Mouse (Mus musculus) limb, embryonic 11.5 days (tissue): ENCODE measurements around the gene Dcdc2c. TPM values are rescaled to one million over a fixed set of nuclear protein-coding genes. Genes with fewer than 3 reads are reported as not detected.

Source experiments
- ATAC-seq: fragments of 200-750 bp; cut with Nextera tagmentation; 2 replicates; pipeline ENCODE4 v1.8.0; 2017; ENCODE audit warnings: low read depth; ENCODE audit not compliant: insufficient number of reproducible peaks, low FRiP score, low TSS enrichment
- DNase-seq: peaks from one replicate; pipeline ENCODE4 v3.0.0-alpha.2; 2015; ENCODE audit warnings: low spot score
- H3K27ac ChIP-seq: fragments of 300-500 bp; sonication (generic); replicated peaks from 2 replicates; pipeline ENCODE4 v1.5.1; 2014; ENCODE audit warnings: low read depth, mild to moderate bottlenecking, low read length
- H3K27me3 ChIP-seq: fragments of 300-500 bp; sonication (generic); 2 replicates; pipeline ENCODE4 v1.6.1; 2014; ENCODE audit warnings: mild to moderate bottlenecking, low read length, mixed read lengths; ENCODE audit not compliant: control insufficient read depth, insufficient read depth
- H3K36me3 ChIP-seq: fragments of 300-500 bp; sonication (generic); 2 replicates; pipeline ENCODE4 v1.6.1; 2014; ENCODE audit warnings: mild to moderate bottlenecking, low read length, moderate library complexity, mixed read lengths; ENCODE audit not compliant: control insufficient read depth, insufficient read depth
- H3K4me1 ChIP-seq: fragments of 300-500 bp; sonication (generic); 2 replicates; pipeline ENCODE4 v1.6.1; 2014; ENCODE audit warnings: low read length, mixed read lengths; ENCODE audit not compliant: control insufficient read depth, insufficient read depth
- H3K4me2 ChIP-seq: fragments of 300-500 bp; sonication (generic); 2 replicates; pipeline ENCODE4 v1.6.1; 2014; ENCODE audit warnings: low read depth, mild to moderate bottlenecking, moderate library complexity; ENCODE audit not compliant: severe bottlenecking
- H3K4me3 ChIP-seq: fragments of 300-500 bp; sonication (generic); 2 replicates; pipeline ENCODE4 v1.5.1; 2014; ENCODE audit warnings: low read depth, low read length
- H3K9ac ChIP-seq: fragments of 300-500 bp; sonication (generic); 2 replicates; pipeline ENCODE4 v1.6.1; 2014; ENCODE audit warnings: mild to moderate bottlenecking, low read length
- H3K9me3 ChIP-seq: fragments of 300-500 bp; sonication (generic); 2 replicates; pipeline ENCODE4 v1.6.1; 2016; ENCODE audit warnings: low read length; ENCODE audit not compliant: control insufficient read depth
- WGBS: fragments of 180-500 bp; shearing (Covaris S2); extraction: QIAGEN DNeasy Blood & Tissue Kit; methylation state at CpG from one replicate; pipeline ENCODE4 v1.1.7; 2014; 5-methylcytosine and 5-hydroxymethylcytosine counted together
- polyA plus RNA-seq: library from polyadenylated mRNA; unstranded; fragments of >200 nt; fragmentation: Nextera tagmentation; extraction: Ambion mirVana; gene quantifications from 2 replicates; pipeline ENCODE4 v1.2.1, GENCODE M21; 2014

Gene Dcdc2c
- polyA plus RNA-seq, 1 experiment from 2014 or later, result not detected

DNA sequence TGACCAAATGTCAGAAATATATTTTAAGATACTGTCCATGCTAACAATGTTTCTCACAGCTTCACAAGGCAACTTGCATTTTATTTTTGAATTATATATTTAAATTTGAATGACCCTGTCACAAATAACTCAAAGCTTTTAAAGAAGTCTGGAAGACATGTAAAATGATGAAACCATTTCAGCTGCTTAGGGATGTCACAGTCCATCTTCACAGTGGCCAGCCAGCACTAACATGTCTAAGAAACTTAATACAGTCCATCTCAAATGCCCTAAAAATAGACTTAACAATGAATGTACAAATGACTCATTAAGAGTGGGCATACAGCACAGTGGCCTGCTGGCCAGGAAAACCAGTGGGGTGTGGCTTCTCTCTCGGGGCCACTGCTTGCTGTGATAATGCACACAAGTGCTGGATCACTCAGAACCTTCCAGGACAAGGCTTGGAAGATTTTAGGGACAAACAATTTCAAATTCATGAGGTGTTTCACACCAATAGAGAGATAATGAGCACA, 37.9 kb downstream of the Dcdc2c start:
- 54% methylated on average over 1 of the region's 1 CpGs for WGBS
- no peak for DNase-seq
- ATAC-seq, result no peak
- H3K27me3 ChIP-seq, result no peaks in the 10 kb centered on the region
- H3K9ac ChIP-seq, result no peak overlapping the region
- no peak overlapping the region for H3K4me2 ChIP-seq
- H3K9me3 ChIP-seq, result no peaks in the 10 kb centered on the region
- H3K27ac ChIP-seq, result no peak overlapping the region
- no peak overlapping the region for H3K4me3 ChIP-seq
- H3K4me1 ChIP-seq, result no peaks in the 10 kb centered on the region
- H3K36me3 ChIP-seq, result no peaks in the 10 kb centered on the region

DNA sequence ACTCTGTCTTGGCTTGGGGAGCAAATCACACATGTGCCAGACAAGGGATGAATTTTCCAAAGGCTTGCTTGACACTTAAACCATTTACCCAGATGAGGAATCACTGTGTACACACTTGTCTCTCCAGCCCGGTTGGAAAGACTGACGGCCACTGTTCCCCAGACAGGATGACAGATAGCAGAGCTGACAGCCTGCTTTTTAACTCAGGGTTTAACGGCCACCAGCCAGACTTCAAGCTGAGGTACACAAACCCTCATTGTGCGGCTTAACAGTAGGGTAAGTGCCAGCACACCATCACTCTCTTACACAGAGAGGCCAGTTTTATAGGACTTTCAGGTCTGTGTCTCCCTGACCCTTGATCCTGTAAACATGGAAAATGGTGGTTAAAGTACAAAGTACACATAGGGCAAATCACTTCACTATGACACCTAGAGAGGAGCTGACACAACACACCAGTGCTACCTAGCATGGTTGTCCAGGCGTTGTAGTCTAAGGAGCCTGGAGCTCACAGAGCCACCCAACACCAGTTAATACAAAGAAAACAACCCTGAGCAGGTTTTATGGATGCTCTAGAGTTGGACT, 42.4 kb downstream of the Dcdc2c start:
- H3K27ac ChIP-seq, result no peak overlapping the region
- no peak overlapping the region for H3K4me2 ChIP-seq
- H3K27me3 ChIP-seq, result no peaks in the 10 kb centered on the region
- H3K36me3 ChIP-seq, result no peaks in the 10 kb centered on the region
- ATAC-seq, result no peak
- no peak overlapping the region for H3K9ac ChIP-seq
- WGBS, result 25% methylated on average over 5 of the region's 5 CpGs
- H3K4me1 ChIP-seq, result no peaks in the 10 kb centered on the region
- H3K9me3 ChIP-seq, result no peaks in the 10 kb centered on the region
- no peak overlapping the region for H3K4me3 ChIP-seq
- peak; percentile 24 for DNase-seq

- H3K9me3 ChIP-seq, result no peaks in the 10 kb centered on the region
- no peak overlapping the region for H3K4me2 ChIP-seq
- no peak overlapping the region for H3K9ac ChIP-seq
- H3K4me3 ChIP-seq, result no peak overlapping the region
- WGBS, result 89% methylated on average over 5 of the region's 5 CpGs
- H3K36me3 ChIP-seq, result no peaks in the 10 kb centered on the region
- H3K27ac ChIP-seq, result no peak overlapping the region
- no peaks in the 10 kb centered on the region for H3K27me3 ChIP-seq
- no peaks in the 10 kb centered on the region for H3K4me1 ChIP-seq
- ATAC-seq, result no peak
- no peak for DNase-seq
Observed at GRCm38 (mm10) chr12:28494289-28494688, 57.9 kb downstream of the Dcdc2c start.

- no peak overlapping the region for H3K4me3 ChIP-seq
- DNase-seq (no peak), ATAC-seq (no peak)
- no peak overlapping the region for H3K4me2 ChIP-seq
- no peaks in the 10 kb centered on the region for H3K27me3 ChIP-seq
- H3K4me1 ChIP-seq, result no peaks in the 10 kb centered on the region
- WGBS, result 77% methylated on average over 10 of the region's 10 CpGs
- no peak overlapping the region for H3K27ac ChIP-seq
- H3K9ac ChIP-seq, result no peak overlapping the region
- H3K9me3 ChIP-seq, result no peaks in the 10 kb centered on the region
- H3K36me3 ChIP-seq, result no peaks in the 10 kb centered on the region
Observed at GRCm38 (mm10) chr12:28482483-28483160, 69.6 kb downstream of the Dcdc2c start.

DNA sequence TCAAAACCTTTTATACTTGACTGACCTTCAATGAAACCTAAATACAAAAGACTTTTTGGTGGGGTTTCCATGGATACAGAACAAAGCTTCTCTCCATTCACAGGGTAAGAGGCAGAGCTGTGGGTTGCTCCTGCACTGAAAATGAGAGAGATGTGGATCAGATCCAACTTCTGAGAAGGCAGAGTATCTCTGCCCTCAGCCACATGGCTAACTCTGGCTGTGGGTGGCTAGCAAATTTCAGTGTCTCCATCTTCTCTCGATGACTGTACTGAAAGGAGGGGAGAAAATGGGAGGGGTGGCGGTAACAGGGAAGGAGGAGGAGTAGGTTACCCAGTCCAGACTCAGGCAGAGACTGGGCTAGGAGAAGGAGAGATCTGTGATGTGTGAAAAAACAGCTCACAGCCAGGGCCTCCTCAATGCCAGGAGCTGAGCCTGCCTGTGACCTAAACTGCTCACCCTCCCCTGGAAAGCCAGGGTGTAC, 91.2 kb downstream of the Dcdc2c start:
- H3K4me1 ChIP-seq, result no peaks in the 10 kb centered on the region
- H3K9ac ChIP-seq, result no peak overlapping the region
- 74% methylated on average over 2 of the region's 2 CpGs for WGBS
- H3K4me3 ChIP-seq, result no peak overlapping the region
- H3K36me3 ChIP-seq, result no peaks in the 10 kb centered on the region
- H3K9me3 ChIP-seq, result no peaks in the 10 kb centered on the region; the same call in 1 of the 2 replicates
- H3K27ac ChIP-seq, result no peak overlapping the region
- no peaks in the 10 kb centered on the region for H3K27me3 ChIP-seq
- no peak overlapping the region for H3K4me2 ChIP-seq
- no peak for ATAC-seq
- no peak for DNase-seq

DNA sequence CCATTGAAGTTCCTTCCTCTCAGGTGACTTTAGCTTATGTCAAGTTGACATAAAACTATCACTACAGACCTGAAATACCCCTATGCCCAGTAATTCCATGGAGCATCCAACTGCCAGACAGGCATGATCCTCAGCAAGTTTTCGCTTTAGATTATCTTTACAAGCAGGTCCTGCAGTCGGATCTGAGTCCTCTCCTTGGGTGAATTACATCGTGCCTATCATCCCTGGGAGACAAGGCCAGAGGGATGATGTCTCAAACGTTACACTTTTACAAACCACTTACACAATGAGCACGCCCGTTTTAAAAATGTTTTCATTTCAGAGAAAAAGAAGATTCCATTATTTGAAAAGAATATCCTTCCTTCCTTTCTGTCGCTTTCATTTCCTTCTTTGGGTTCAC, 91.7 kb downstream of the Dcdc2c start:
- Histone ChIP-seq H3K9me3 (no peaks in the 10 kb centered on the region; the same call in 1 of the 2 replicates), H3K4me2 (no peak overlapping the region), H3K4me1 (no peaks in the 10 kb centered on the region), H3K36me3 (no peaks in the 10 kb centered on the region), H3K4me3 (no peak overlapping the region), H3K9ac (no peak overlapping the region), H3K27me3 (no peaks in the 10 kb centered on the region), H3K27ac (no peak overlapping the region)
- DNase-seq, result no peak
- WGBS, result 87% methylated on average over 7 of the region's 7 CpGs
- no peak for ATAC-seq

GRCm38 (mm10) chr12:28458786-28459185, 93.4 kb downstream of the Dcdc2c start:
- Histone ChIP-seq H3K4me1 (no peaks in the 10 kb centered on the region), H3K36me3 (no peaks in the 10 kb centered on the region), H3K4me3 (no peak overlapping the region), H3K4me2 (no peak overlapping the region), H3K27me3 (no peaks in the 10 kb centered on the region), H3K27ac (no peak overlapping the region), H3K9ac (no peak overlapping the region), H3K9me3 (no peaks in the 10 kb centered on the region; the same call in 1 of the 2 replicates)
- WGBS, result 96% methylated on average over 5 of the region's 5 CpGs
- ATAC-seq (no peak), DNase-seq (no peak)

DNA sequence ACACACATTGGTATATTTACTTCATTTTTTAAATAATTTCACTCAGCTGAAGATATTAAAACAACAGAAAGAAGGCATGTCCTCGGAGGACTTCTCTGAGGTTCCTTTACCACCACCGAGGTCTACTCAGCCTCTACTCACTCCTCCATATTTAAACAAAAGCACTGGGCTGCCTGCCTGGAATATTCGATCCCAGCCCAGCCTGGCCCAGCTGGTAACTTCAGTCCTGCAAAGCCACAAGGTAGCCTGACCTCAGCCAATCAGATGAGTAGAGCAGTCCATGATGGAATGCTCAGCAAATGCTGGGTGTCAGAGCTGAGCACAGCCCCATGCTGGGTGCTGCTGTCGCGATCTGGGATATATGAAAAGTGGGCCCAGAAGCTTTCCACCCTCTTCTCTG, 115.7 kb downstream of the Dcdc2c start:
- ATAC-seq (no peak), DNase-seq (no peak)
- no peaks in the 10 kb centered on the region for H3K27me3 ChIP-seq
- H3K9me3 ChIP-seq, result no peaks in the 10 kb centered on the region
- H3K4me2 ChIP-seq, result no peak overlapping the region
- 67% methylated on average over 5 of the region's 5 CpGs for WGBS
- no peak overlapping the region for H3K4me3 ChIP-seq
- H3K9ac ChIP-seq, result no peak overlapping the region
- H3K27ac ChIP-seq, result no peak overlapping the region
- H3K36me3 ChIP-seq, result no peaks in the 10 kb centered on the region
- H3K4me1 ChIP-seq, result 0 out of 2 replicates have a peak, but pooled peaks cover 5% of the 10 kb centered on the region
